Mouse (Mus musculus) olfactory bulb, adult 2 months (tissue): Measurements from ENCODE around the gene Vwa3b.

ENCODE experiments used
- CTCF ChIP-seq: fragments of 200-500 bp; IDR thresholded peaks from 2 replicates; pipeline ENCODE4 v1.5.1; 2012; ENCODE audit warnings: low read depth, mild to moderate bottlenecking, low read length, moderate library complexity; ENCODE audit not compliant: insufficient read depth
- POLR2A ChIP-seq: fragments of 200-500 bp; IDR thresholded peaks from 2 replicates; pipeline ENCODE4 v1.6.1; 2012; ENCODE audit warnings: mild to moderate bottlenecking, low read depth, low read length, moderate library complexity; ENCODE audit not compliant: insufficient read depth

- no peak for TF ChIP-seq CTCF
- no peak for TF ChIP-seq POLR2A
These were observed 71.7 kb downstream of the Vwa3b start for GRCm38 (mm10) chr1:37098094-37098555.
